Comparison of ENCODE assay signal across 8 mouse cellular contexts in the genomic region with DNA sequence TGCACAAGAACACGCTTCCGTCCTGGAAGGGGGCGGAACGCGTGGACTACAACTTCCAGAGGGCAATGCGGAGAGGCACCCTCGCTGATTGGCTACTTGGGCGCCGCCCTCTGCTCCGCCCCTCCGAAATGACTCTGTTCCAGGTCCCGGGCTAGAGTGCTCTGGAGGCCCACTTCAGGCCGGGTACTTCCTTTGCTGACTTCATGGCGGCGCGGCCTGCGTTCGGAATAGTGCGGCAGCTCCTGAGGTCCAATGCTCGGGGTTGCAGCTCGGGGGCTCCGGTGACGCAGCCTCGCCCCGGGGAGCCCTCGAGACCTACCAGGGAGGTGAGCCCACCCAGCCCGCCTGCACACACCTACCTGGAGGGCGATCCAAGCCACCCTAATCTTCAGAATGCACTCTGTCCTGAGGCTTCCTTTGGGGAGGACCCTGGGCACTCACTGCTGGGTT. TPM values are rescaled to one million over a fixed set of nuclear protein-coding genes. Genes with fewer than 3 reads are reported as not detected.
DNase-seq lines count a peak whose midpoint lies in the region; ATAC-seq lines count a peak whose summit lies in the region.

A gene (plus strand): TSS at position 124 of the 450 bp plus-strand sequence.

- H3K36me3 ChIP-seq in megakaryocyte, embryonic 14.5 days (replicated peaks; ENCODE audit: low read length): peaks cover 7% of the 10 kb centered on the region

- peak; percentile 96 for DNase-seq in ZHBTc4 (ENCODE audit: low read depth, low spot score)
- peak; percentile 91 to 94 for DNase-seq in gastrocnemius, adult 8-10 months (ENCODE audit: low spot score in 2 of 2)
- DNase-seq in hindlimb bud, embryonic 11.5 days (ENCODE audit: extremely low spot score, low read depth, low spot score): peak; percentile 80
- DNase-seq in left cerebral cortex, adult 8-10 months (ENCODE audit: low spot score in 2 of 2): peak; percentile 86 to 92
- DNase-seq in right cerebral cortex, postnatal 10 days (ENCODE audit: low spot score in 2 of 2): peak; percentile 96
- DNase-seq in urinary bladder, postnatal 25 days (ENCODE audit: low spot score): peak; percentile 89

- H3K9me3 ChIP-seq in megakaryocyte, embryonic 14.5 days: no peaks in the 10 kb centered on the region

- peaks cover 49% of the 10 kb centered on the region for H3K4me1 ChIP-seq in megakaryocyte, embryonic 14.5 days

- peak within 1 kb of the TSS; percentile 95 for H3K4me3 ChIP-seq in megakaryocyte, embryonic 14.5 days (replicated peaks)

- peak; percentile 96 for ATAC-seq in common myeloid progenitor, adult 5-6 weeks (replicated peaks; ENCODE audit: low read depth, poor library complexity, severe bottlenecking)

- no peaks in the 10 kb centered on the region for H3K27me3 ChIP-seq in megakaryocyte, embryonic 14.5 days (replicated peaks)

RNA-seq across cellular contexts. Expression of the gene that starts here (rescaled TPM):
- 9.3 and 11.6 TPM in 2 replicates for total RNA-seq in common myeloid progenitor, adult 5-6 weeks (2017)
- 10 to 100 TPM; 17.6 to 26.4 (median 19.8) TPM for total RNA-seq in gastrocnemius, adult 8-10 months (2022)
- total RNA-seq in left cerebral cortex, adult 8-10 months (2022): 10 to 100 TPM; 11.7 to 20.4 (median 16.0) TPM
- polyA plus RNA-seq in megakaryocyte, embryonic 14.5 days (2012; ENCODE audit: insufficient read depth, low replicate concordance): 11.0 and 12.8 TPM in 2 replicates

Comparison
In these comparisons a context has a peak if more than half of its experiments do, and no peak if none do; other contexts are left out.
1. Peak in every context shown above with its lines: DNase-seq, ATAC-seq and H3K4me3 ChIP-seq.